Mouse (Mus musculus) skeletal muscle tissue, adult 2 months (tissue): ENCODE measurements around the gene Smg6.

ENCODE experiments used
- DNase-seq: peaks from one replicate; pipeline ENCODE4 v3.0.0-alpha.2; 2012; ENCODE audit warnings: low read depth, low spot score

The Smg6 gene

GRCm38 (mm10) chr11:75047066-75047465 is 121.4 kb downstream of the Smg6 start:
- DNase-seq = peak; percentile 97

GRCm38 (mm10) chr11:75047736-75048407 is 122.2 kb downstream of the Smg6 start:
- peak; percentile 58 for DNase-seq

GRCm38 (mm10) chr11:75049146-75049545 is 123.5 kb downstream of the Smg6 start:
- no peak for DNase-seq

- no peak for DNase-seq
These were observed 124.2 kb downstream of the Smg6 start for GRCm38 (mm10) chr11:75049807-75050206.

GRCm38 (mm10) chr11:75051239-75051638 is 125.6 kb downstream of the Smg6 start:
- DNase-seq = no peak

GRCm38 (mm10) chr11:75051712-75052550 is 126.3 kb downstream of the Smg6 start:
- peak; percentile 65 for DNase-seq

- peak; percentile 34 for DNase-seq
These were observed 127.4 kb downstream of the Smg6 start for GRCm38 (mm10) chr11:75053020-75053419.

- DNase-seq = peak; percentile 30
These were observed 128.1 kb downstream of the Smg6 start for GRCm38 (mm10) chr11:75053722-75054121.

- DNase-seq = peak; percentile 55
These were observed 128.7 kb downstream of the Smg6 start for GRCm38 (mm10) chr11:75054184-75054877.

GRCm38 (mm10) chr11:75054878-75055214 is 129.2 kb downstream of the Smg6 start:
- no peak for DNase-seq

- no peak for DNase-seq
These were observed 137.0 kb downstream of the Smg6 start for GRCm38 (mm10) chr11:75062650-75063049.

- DNase-seq = no peak
These were observed 138.6 kb downstream of the Smg6 start for GRCm38 (mm10) chr11:75064266-75064665.

GRCm38 (mm10) chr11:75071352-75071751 is 145.7 kb downstream of the Smg6 start:
- DNase-seq = no peak

GRCm38 (mm10) chr11:75072932-75073625 is 147.5 kb downstream of the Smg6 start:
- DNase-seq = no peak

GRCm38 (mm10) chr11:75073696-75074095 is 148.1 kb downstream of the Smg6 start:
- no peak for DNase-seq

- DNase-seq = no peak
These were observed 148.9 kb downstream of the Smg6 start for GRCm38 (mm10) chr11:75074543-75074942.

- no peak for DNase-seq
These were observed 153.0 kb downstream of the Smg6 start for GRCm38 (mm10) chr11:75078616-75079015.

GRCm38 (mm10) chr11:75083031-75083430 is 157.4 kb downstream of the Smg6 start:
- no peak for DNase-seq

GRCm38 (mm10) chr11:75092159-75092558 is 166.5 kb downstream of the Smg6 start:
- no peak for DNase-seq

GRCm38 (mm10) chr11:75092656-75093055 is 167.0 kb downstream of the Smg6 start:
- DNase-seq = no peak

GRCm38 (mm10) chr11:75094759-75095158 is 169.1 kb downstream of the Smg6 start:
- no peak for DNase-seq
